Mouse (Mus musculus) thymus, postnatal 10 days (tissue): ENCODE data around the gene Chd6.

Experiments used
- DNase-seq, 2 experiments: peaks; one replicate each; pipeline ENCODE4 v3.0.0; 2021; ENCODE audit warnings: low spot score in 2 of 2

Gene Chd6

DNA sequence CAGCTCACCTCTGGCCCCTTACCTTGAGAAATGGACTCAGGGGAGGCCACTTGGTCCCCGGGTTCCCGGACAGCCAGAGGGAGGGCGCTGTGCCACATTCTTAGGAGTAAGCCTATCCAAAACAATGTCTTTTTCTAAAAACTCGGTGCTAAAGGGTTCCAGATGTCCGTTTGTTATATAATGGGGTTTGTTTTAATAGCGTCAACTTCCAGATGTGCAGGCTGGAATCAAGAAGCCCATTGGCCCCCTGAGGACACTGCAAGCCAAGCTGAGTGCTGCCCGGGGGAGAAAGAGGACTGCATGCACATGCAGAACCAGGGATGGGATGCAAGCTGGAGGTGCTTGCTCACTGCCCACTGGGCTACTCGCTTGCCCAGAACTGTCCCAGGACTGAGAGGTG is 176.6 kb downstream of the Chd6 start:
- DNase-seq, result no peak

DNA sequence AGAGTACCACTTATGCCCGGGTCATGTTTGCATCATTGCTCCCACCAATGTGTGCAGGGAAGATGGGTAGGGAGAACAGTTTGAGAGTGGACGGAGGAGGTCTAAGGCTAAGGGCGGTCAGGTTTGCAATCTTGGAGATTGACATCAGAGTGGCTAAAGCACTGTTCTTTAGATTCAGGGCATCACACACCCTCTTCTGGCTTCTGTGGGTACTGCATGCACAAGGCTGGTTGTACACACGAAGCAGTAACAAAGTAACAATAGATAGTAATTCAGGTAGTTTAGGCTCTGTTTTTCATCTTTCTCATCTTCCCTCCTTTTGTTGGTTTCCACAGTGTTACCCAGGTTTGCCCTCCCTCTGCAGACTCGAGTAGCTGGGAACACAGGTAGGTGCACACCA is 177.5 kb downstream of the Chd6 start:
- DNase-seq, result no peak

DNA sequence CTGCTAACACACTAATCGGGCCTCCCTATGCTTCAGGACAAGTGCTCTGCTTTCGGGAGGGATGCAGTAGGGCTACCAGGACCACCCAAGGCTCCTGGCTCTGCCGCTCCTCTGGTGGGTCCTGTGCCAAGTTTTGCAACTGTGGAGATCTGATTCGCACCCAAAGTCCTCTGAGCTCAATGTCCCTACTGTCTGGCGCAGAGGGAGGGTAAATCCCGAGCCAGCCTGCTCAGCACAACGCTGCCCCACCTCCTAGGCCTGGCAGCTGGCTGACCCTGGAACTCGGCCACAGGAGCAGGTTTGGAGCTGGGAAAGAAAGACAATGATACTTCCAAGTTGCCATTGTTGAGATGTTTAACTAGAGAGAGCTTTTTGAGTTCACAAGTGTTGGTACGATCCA is 183.7 kb downstream of the Chd6 start:
- no peak for DNase-seq

DNA sequence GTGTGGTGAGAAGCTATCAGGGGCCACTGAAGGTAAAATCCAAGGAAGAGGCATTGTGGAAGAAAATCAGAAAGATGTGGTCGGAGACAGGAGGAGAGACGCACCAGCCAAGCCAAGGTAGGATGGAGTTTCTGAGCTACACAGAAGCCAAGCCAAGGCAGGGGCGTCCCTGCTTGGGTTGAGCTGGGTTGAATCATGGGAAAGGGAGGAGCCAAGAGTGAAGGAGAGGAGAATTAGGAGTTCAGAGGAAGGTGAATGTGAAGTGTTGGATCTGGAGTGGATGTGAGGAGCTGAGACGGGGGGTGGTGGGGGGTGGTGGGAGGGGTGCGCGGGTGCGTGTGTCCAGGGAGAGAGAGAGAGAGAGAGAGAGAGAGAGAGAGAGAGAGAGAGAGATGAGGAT is 187.6 kb downstream of the Chd6 start:
- DNase-seq, result no peak

DNA sequence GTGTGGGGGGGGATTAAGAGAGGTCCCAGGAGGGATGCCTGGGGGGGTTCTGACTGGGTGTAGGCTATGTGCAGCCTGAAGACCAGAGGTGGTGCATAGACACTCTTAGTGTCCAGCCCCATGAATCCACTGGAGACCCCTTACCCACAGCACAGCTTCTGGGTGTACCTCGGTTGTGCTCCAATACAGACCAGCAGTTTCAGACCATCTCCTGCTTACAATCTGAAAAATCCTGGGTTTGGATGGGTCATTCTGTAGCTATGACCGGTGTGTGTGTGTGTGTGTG is 190.0 kb downstream of the Chd6 start:
- DNase-seq, result no peak

DNA sequence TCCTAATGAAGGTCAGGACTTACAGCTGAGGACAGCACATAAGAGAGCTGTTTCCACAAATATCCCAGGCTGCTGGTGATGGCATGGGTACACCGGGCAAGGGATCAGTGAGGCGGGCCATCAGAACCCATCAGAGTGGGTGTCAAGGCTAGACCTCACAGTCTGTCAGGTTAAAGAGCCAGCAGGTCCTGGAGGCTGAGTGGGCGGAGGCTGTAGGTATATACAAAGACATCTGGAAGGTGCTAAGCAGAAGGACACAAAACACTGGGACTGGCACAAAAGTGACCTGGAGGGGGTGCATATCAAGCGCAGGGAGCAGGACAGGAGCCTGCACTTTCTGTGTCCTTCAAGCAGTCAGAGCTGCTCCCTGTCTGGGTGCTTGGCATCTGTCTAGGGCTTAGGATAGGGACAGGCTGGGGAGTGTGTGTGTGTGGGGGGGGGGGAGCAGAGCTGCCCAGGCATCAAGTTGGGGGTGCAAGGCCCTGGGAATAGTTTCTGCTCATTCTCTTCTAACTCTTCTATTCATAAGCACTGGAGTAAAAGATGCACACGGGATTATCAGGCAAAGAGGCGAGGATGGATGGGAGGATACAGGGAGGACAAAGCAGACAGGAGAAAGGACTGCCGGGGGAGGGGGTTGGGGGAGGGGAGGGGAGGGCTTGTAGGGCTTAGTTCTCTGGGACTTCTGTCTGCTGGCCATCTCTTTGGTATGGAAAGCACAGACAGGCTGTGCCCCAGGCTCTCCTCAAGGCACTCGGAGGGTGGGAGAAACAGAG is 190.5 kb downstream of the Chd6 start:
- DNase-seq, result no peak

DNA sequence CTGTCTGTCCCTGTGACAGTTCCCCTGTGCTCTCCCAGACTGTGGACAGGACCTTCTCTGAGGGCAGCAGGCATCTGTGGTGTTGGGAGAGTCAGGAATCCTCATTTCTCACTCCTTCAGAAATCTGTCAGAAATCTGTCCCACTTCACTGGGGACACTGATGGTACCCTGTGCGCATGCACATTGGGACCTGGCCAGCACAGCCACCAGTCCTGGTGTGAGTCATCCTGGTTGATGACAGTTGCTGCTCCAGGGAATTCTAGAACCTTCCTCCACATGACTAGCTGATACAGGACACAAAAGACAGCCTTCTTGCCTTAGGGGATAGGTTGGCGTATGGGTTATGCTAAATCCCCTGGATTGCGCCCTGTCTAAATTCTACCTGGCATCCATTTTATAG is 191.6 kb downstream of the Chd6 start:
- no peak for DNase-seq

DNA sequence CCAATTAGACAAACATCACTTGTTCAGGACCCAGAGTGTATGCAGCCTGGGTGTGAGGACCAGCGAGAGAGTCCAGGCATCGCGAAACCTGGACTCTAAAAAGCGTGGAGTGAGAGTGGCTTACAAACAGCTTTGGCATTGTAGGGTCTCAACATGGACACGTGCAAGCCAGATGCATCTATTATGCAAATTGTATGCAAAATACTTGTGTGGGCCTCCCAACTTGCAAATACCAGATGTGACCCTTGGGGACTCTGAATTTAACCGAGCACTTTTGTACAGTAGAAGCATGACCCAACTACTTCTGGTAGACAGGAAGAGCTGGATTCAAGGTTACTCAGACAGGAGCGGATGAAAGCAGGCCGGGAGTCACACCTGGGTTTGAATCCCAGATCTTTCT is 192.2 kb downstream of the Chd6 start:
- no peak for DNase-seq

DNA sequence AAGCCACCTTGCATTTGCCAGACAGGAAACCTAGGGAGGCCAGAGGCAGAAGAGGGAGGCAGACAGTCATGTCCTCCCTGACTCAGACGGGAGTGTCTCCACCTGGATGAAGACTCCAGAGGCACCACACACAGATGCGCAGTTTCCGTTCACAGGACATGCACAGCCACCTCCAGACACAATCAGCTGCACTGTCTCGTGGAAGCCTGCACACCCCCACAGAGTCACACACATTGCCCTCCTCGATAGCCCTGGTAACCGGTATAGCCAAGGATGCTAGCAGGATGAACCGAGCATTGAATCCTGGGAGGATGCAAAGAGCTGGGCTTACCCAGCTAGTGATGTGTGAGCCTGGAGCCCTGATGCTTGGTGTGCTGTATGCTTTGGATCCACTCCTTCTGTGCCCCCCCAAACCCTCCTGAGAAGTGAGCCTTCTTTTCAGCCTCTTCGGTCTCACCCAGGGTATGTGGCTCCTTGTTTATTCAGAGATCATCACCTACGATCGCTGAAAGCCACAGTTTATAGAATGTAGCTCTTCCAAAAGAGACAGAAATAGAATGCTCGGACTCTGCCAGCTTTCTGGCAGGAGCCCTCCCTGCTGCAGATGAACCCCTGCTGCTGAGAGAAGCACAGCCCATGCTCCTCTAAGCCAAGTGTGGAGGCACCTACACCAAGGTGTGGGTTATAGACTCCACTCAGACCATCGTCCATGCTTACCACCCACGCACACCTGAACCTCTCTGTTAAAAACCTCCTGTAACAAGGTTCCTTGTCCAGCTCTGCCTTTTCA is 192.9 kb downstream of the Chd6 start:
- DNase-seq, result no peak

DNA sequence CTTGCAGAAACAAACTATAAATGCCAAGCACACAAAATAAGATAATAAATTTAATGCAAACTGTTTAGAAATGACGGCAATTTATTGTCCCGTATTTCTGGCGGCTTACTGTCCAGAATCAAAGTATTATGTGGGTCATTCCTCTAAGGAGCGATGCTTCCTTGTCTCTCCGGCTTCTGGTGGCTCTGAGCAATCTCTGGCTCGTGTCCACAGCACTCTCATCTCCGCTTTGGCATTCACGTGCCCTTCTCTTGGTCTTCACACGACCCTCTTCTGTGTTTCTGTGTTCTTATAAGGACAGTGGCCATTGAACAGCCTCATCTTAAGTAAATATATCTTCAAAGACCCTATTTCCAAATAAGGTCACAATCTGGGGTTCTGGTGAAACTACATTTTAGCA is 194.2 kb downstream of the Chd6 start:
- no peak for DNase-seq

DNA sequence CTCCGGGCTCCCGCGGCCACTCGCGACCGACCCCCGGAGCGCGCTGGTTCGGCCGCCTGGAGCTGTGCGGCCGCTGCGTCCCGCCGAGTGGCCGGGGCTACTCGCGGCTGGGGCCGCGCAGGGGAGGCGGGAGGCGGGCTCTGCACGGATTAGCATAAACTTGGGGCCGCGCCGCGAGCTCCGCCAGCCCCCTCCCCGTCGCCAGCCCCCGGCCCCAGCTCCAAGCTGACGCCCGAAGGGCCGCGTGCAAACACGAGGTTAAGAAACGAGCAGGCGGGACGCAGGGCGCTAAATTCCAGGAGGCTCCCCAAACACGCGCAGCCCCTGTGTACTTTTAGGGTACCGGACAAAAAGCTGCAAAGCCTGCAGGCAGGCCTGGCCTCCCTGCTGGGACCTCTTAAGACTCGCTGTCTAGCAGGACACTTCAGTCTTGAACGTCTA is 196.6 kb downstream of the Chd6 start, which contains the start of gene Emilin3:
Gene Emilin3, minus strand, starts transcription at position 98 of the 441 bp plus-strand sequence.
- no peak for DNase-seq

DNA sequence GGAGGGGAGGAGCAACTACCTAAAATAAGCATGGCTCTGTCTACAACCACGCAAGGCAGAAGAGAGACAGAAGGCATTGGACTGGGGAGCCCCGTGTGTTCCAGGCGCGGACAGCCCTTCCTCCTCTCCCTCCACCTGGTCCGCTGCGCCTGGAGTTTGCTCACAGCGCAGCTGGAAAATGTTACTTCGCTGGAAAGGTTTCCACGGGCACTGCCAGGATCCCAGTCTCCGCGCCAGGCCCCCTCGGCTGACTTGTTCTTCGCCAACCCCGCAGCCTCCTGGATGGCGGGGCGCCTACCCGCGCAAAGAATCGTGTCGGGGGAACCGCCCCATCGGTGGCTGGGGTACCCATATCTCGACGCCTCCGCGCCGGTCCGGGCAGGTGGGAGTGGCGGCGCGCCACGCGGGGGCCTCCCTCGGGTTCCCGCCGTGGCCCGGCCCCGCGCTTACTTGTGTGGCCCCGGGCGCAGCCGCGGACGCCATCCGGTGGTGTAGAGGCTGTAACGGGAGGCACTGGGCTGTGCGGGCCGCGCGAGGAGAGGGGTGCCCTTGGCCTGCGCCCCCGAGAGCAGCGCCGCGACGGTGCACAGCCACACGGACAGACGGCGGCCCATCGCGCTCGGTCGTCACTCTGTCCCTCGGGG is 197.2 kb downstream of the Chd6 start:
- DNase-seq, result no peak

DNA sequence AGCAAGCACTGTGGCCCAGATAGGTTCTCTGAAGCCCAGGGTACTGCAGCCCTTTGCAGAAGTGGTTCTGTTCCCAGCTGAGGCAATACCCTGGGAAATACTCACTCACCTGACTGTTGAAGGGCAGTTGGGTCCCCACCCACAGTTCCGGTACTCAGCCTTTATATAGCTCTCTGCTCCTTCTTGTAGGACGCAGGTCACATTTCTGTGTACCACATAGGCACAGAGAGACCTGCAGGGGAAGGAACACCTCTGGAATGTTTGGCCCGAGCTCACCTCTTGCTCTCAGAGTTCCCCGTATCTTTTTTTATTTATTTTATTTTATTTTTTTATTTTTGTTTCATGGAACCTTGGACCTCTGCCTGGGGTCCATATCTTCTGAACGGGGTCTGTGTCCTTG is 198.2 kb downstream of the Chd6 start:
- DNase-seq, result no peak

DNA sequence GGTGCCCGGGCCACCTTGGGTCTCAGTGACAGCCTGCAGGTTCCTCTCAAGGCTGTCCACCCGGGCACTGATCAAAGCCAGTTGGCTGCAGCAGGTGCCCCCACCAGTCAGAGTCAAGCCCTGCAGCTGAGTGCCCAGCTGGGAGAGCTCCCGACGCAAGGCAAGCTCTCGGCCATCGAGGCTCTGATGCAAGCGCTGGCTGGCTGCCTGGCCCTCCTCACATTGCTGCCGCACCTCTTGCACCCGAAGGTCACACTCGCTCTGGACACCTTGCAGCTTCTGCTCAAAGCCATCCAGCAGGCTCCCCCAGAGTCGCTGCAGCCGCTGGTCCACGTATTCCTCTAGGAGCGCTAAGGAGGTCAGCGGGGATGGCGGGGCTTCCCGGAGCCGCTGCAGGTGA is 200.3 kb downstream of the Chd6 start:
- no peak for DNase-seq

DNA sequence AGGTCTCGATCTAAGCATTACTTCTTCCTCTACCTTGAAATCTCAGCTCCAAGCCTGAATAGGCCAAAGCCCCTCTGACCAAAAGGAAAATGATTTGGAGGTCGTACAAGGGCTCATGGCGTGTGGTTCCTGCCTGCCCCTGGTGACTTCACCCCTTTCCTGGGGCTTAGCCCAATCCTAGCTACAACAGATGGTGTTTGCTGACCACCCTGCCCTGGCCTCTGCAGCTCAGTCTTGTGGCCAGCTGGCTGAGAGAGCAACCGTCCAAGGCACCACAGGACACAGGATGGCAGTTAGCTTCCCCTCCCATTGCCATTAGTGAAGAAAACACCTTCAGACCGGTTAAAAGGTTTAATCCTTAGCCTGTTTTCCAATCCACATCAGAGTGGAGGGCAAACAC is 202.8 kb downstream of the Chd6 start:
- DNase-seq, result no peak

DNA sequence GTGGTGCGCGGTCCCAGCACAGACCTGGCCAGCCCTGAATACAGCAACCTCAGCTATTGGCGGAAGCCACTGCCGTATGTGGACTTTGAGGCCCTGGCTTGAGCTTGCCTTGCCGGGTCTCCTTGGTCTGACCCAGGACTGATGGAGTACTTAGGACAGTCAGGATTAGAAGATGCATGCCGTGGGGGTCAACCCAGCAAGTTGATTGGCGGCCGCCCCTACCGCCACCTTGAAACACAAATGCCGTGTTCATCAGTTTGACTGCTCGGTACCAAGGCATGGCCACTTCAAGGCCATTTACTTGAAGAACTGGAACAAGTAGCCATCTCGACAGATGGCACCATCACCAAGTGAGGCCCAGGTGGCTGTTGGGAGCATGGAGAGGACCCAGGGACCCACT is 203.6 kb downstream of the Chd6 start:
- no peak for DNase-seq

DNA sequence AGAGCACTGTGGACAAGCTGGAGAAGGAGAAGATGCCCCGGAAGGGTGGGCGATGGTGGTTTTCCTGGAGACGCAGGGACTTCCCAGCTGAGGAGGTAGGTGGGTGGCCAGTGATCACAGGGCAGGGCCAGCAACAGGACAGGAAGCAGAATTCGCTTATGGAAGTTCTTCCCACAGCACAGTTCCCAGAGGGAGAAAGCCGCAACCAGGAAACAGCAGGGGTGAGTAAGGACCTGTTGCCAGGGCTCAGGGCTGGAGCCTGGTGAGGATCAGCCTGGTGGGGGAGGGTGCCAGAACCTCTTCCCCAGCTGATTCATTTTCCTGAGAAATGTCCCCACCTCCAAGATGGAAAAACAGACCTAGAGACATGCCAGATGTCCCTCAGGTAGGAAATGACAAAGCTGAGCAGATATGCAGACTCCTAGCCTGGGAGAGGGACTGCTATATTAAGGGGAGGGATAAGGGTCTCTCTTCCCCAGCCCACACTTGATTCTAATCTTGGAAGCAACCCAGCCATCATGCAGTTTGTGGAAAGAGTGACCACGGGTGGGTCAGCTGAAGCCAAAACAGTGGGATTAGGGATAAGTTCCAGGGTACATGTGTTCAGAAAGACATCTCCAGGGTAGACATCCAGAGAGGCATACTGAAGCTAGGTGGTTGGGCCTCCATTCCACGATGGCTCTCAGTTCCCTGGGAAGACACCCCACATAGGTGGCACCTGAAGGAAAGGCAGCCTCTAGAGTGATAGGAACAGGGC is 207.0 kb downstream of the Chd6 start:
- DNase-seq, result no peak
